Mouse (Mus musculus) cerebellum, adult 9-10 months (tissue): ENCODE measurements around the gene Atf6b.

Source experiments
- DNase-seq: peaks from one replicate; pipeline ENCODE4 v3.0.0; 2022

Gene Atf6b

GRCm38 (mm10) chr17:34649106-34649864, 2.3 kb downstream of the Atf6b start:
- peak; percentile 43 for DNase-seq

DNA sequence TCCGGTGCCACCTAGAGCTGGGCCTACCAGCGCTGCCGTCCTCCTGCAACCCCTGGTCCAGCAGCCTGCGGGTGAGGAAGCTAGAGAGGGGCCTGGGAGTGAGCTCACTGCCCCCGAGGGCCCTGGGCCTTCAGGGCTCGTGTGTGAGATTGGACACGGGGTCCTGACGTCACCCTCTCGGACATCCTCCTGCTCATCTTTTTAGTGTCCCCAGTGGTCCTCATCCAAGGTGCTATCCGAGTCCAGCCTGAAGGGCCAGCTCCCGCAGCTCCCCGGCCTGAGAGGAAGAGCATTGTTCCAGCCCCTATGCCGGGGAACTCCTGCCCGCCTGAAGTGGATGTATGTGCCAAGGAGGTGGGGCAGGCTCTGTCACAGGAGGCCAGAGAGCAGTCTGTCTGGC, 3.8 kb downstream of the Atf6b start:
- DNase-seq = peak; percentile 33

DNA sequence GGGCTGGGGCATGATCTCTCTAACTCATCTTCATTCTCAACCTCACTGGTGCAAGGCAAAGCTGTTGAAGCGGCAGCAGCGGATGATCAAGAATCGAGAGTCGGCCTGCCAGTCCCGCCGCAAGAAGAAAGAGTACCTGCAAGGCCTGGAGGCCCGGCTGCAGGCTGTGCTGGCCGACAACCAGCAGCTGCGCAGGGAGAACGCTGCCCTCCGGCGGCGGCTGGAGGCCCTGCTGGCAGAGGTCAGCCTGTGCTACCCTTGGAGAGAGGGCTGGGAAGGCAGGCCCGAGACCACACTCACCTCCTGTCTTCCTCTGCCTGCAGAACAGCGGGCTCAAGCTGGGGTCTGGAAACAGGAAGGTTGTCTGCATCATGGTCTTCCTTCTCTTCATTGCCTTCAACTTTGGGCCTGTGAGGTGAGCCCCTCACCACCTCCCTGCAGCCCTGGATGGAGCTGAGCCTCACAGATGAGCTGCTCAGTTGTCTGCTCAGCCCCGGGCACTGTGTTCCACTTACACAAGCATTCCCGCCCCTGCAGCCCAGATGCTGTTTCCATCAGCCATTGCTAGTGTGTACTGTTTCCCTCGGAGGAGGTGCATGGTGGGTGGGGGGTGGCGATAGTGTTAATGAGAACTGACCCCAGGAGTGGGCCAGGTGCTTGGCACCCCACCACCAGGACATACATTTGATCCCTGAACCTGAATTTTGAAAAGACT, 4.7 kb downstream of the Atf6b start:
- DNase-seq = peak; percentile 42

DNA sequence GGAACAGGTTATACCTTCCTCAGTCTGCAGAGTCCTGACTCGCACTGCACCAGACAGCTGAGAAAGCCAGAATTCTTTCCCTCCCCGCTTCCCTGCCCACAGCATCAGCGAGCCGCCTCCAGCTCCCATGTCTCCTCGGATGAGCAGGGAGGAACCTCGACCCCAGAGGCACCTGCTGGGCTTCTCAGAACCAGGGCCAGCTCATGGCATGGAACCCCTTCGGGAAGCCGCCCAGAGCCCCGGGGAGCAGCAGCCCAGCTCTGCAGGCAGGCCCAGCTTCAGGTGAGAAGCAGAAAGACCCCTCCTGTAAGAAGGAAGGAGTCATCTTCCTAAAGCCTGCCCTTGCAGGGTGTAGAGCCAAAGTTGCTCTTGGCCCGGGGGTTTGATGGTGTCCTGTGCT, 5.6 kb downstream of the Atf6b start:
- no peak for DNase-seq

- DNase-seq = peak; percentile 19
These were observed 6.0 kb downstream of the Atf6b start for GRCm38 (mm10) chr17:34652985-34653384.

DNA sequence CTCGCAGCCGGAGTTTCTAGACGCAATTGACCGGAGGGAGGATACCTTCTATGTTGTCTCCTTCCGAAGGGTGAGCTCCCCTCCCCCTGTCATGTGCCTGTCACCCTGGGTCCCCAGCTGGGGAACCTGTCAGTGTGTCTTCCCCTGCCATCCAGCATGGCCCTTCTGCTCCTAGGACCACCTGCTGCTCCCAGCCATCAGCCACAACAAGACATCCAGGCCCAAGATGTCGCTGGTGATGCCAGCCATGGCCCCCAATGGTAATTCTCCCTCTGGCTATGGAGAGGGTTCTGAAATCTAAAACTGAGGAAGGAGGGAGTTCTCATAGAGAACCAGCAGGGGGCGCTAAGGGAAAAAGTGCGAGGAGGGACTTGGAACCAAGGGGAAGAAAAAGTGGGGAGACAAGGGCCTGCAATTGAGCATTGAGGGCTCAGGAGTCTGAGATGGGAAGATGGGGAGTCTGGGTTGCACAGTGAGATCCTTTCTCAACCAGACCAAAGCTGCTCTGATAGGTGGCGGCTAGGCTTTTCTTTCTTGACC, 6.9 kb downstream of the Atf6b start:
- peak; percentile 63 for DNase-seq

DNA sequence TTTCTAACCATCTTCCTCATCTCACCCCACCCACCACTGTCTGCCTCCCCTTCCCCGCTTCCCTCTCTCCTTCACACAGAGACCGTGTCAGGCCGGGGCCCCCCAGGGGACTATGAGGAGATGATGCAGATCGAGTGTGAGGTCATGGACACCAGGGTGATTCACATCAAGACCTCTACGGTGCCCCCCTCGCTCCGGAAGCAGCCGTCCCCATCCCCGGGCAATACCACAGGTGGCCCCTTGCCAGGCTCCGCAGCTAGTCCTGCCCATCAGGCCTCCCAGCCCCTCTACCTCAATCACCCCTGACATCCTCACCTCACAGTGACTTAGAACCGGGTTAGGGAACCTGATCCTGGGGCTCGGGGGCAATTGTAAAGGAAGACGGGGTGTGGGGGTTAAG, 7.4 kb downstream of the Atf6b start:
- DNase-seq = peak; percentile 45

GRCm38 (mm10) chr17:34655160-34655559, 8.2 kb downstream of the Atf6b start:
- peak; percentile 39 for DNase-seq

- peak; percentile 49 for DNase-seq
These were observed 8.6 kb downstream of the Atf6b start for GRCm38 (mm10) chr17:34655581-34655991.

DNA sequence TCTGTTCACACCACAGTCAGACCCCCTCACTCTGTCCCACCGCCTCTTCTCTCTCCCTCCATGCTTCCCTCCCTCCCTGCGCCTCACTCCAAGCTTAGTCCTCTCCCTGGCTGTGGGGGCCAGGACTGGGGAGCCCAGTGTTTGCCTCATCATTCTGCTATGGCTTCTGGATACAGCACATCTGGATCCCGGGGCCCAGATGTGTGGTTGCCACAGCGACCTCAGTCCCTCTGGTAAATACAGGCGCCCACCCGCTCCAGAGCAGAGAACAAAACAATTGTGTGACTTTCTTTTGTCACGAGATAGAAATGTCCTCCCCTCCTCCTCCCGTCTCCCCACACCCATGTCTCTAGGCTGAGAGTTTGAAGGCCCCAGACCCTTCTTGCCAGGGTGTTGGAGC, 9.7 kb downstream of the Atf6b start:
- peak; percentile 8 for DNase-seq

GRCm38 (mm10) chr17:34657271-34657670, 10.3 kb downstream of the Atf6b start:
- DNase-seq = no peak

- no peak for DNase-seq
These were observed 11.2 kb downstream of the Atf6b start for GRCm38 (mm10) chr17:34658145-34658544.

GRCm38 (mm10) chr17:34658591-34658990, 11.6 kb downstream of the Atf6b start:
- DNase-seq = no peak

GRCm38 (mm10) chr17:34659181-34659896, 12.4 kb downstream of the Atf6b start:
- no peak for DNase-seq

DNA sequence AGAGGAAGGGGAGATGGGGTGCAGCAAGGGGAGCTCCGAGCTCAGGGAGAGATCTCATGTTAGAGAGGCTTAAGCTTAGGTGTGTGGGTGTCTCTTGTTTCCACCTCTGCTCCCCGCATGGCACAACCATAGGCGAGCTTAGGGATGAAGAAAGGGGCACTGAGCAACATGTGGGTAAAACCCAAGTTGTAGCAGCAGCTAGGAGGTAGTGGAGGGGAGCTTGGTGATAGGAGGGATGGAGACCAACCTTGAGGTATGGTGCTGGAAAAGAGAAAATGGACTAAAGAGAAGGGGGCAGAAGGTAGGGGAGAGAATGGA, 12.9 kb downstream of the Atf6b start:
- DNase-seq = no peak

- DNase-seq = no peak
These were observed 13.4 kb downstream of the Atf6b start for GRCm38 (mm10) chr17:34660259-34660820.

DNA sequence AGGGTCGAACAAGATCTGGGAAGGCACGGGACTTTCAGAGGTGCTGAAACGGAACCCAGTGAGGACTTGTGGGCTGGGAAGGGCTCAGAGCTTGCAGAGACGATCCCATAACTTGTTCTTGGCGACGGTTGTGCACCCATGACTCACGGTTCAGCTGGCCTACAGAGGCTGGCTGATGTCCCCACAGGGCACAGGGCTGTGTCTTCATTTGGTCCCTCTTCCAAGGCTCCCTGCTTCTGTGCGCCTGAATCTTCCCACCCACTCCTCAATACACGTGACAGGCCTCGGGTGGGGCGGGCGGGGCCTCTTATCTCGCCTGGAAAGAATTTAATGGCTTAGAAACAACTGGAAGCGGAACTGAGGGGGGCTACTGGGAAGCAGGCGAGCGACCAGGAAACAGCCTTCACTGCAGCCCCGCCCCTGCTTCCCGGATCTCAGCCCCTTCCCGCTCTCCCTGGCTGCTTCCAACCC, 14.2 kb downstream of the Atf6b start:
- DNase-seq = no peak

DNA sequence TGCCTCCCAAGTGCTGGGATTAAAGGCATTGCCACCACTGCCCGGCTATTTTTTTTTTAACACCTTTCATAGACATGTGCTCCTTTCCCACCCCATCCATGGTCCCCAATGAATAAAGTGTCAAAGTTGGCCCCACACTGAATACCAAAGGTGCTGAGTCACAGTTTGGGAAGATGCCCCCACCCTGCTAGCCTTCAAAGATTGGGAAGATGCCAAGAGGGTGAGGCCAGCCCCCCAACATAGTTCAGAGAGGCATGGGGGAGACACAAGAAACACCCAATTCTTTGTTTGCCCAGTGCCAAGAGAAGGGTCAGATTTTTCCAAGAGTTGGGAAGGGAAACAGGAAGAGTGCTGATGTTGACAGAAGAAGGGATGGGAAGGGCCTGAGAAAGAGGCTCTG, 15.5 kb downstream of the Atf6b start:
- no peak for DNase-seq

- DNase-seq = no peak
These were observed 16.0 kb downstream of the Atf6b start for GRCm38 (mm10) chr17:34662978-34663377.

DNA sequence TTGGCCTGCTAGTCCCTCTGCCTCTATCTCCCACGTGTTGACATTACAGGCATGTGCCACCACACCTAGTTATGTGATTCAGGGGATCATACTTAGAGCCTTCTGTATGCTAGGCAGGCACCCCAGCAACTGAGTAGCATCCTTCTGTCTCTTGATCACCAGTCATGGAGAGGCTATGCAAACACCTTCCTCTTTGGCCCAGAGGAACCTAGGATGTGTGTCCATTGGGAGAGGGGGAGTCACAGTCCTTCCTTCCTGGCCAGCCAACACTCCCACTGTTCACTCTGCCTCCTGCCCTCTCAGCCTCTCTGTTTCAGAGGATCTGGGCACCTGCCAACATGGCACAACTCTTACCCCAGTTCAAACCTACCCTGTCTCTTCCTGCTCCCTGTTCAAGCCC, 16.6 kb downstream of the Atf6b start:
- no peak for DNase-seq

DNA sequence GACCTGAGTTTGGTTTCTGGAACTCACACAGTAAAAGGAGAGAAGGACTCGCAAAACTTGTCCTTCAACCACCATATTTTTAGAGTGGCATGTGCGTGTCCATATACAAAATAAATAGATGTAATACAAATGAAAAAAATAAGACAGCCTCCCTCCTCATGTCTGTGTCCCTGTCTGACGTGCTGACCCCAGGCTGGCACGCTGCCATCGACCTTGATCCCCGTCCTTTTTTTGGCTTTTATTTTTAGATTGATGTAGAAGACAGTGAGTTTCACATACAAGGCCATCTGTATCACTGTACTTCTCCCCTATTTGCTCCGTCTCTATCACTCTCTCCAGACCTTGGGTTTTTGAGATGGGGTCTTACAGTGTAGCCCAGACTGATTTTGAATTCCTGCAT, 17.5 kb downstream of the Atf6b start:
- no peak for DNase-seq

DNA sequence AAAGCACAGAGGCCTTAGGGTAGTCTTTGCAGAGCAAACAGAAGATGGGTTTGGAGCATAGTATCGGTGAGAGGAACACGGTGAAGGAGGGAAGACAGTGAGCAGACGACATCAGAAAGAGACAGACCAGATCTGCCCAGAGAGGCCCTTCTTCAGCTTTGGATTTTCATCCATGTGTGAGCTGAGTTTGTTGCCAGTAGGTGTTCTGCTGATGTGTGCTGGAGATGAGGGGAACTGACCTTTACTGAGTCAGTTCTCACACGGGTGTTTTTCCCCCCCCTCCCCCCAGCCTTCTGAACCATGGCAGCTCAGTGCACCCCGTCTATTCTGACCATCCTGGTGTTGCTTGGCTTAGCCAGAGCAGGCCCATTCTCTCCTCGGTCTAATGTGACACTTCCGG, 23.3 kb downstream of the Atf6b start, which contains the start of gene Tnxb:
Gene Tnxb, plus strand, starts transcription at position 301 of the 400 bp plus-strand sequence.
- DNase-seq = no peak
